25 mouse cellular contexts compared by ENCODE assay signal in genomic region chr3:142436212-142436611, GRCm38 (mm10). TPM values are rescaled to one million over a fixed set of nuclear protein-coding genes. Genes with fewer than 3 reads are reported as not detected.
"Had no signal": no experiment of that assay in that cellular context is flagged by ENCODE, and none has a peak within 500 bp of the region (broad histone marks: within the 10 kb centered on the region; RNA-seq: fewer than 3 reads in every experiment).

No protein-coding gene starts in this region.

- H3K9me3 ChIP-seq: heart, embryonic 13.5 days; heart, embryonic 15.5 days; hindbrain, embryonic 10.5 days; hindbrain, embryonic 12.5 days; intestine, embryonic 15.5 days; limb, embryonic 10.5 days; limb, embryonic 12.5 days; liver, embryonic 12.5 days had no signal

- H3K4me1 ChIP-seq: intestine, embryonic 15.5 days had no signal

- H3K27me3 ChIP-seq: heart, embryonic 13.5 days; heart, embryonic 15.5 days; hindbrain, embryonic 12.5 days; intestine, embryonic 15.5 days had no signal

- H3K36me3 ChIP-seq: heart, embryonic 13.5 days; heart, embryonic 15.5 days; hindbrain, embryonic 10.5 days; hindbrain, embryonic 12.5 days; intestine, embryonic 15.5 days; limb, embryonic 10.5 days; limb, embryonic 12.5 days; liver, embryonic 12.5 days had no signal

- ATAC-seq: hindbrain, embryonic 16.5 days; inflammation-experienced regulatory T-cells, adult 6 months; intestine, embryonic 15.5 days; intestine, postnatal 0 days; liver, embryonic 12.5 days had no signal

- H3K9ac ChIP-seq: heart, embryonic 13.5 days; heart, embryonic 15.5 days; hindbrain, embryonic 12.5 days; hindbrain, embryonic 14.5 days; intestine, embryonic 15.5 days; limb, embryonic 12.5 days; liver, embryonic 12.5 days; liver, embryonic 14.5 days had no signal

- H3K27ac ChIP-seq: heart, embryonic 15.5 days; hindbrain, embryonic 10.5 days; hindbrain, embryonic 12.5 days; hindbrain, embryonic 14.5 days; intestine, embryonic 15.5 days; layer of hippocampus, adult 2 months; left cerebral cortex, adult 2 months; limb, embryonic 10.5 days; limb, embryonic 12.5 days; liver, embryonic 12.5 days; liver, embryonic 14.5 days had no signal

- DNase-seq: gastrocnemius, postnatal 25 days; heart, adult 18-20 months; heart, postnatal 14 days; heart, postnatal 36 days; kidney, adult 18-20 months; kidney, adult 8-10 months; kidney, postnatal 10 days; kidney, postnatal 25 days had no signal

- H3K4me3 ChIP-seq: heart, embryonic 13.5 days; heart, embryonic 15.5 days; hindbrain, embryonic 10.5 days; hindbrain, embryonic 12.5 days; intestine, embryonic 15.5 days; layer of hippocampus, adult 2 months; left cerebral cortex, adult 2 months; limb, embryonic 10.5 days; limb, embryonic 12.5 days; liver, embryonic 12.5 days had no signal

- H3K4me2 ChIP-seq: heart, embryonic 13.5 days; heart, embryonic 15.5 days; hindbrain, embryonic 12.5 days; hindbrain, embryonic 14.5 days; intestine, embryonic 15.5 days; limb, embryonic 12.5 days; liver, embryonic 12.5 days had no signal

RNA-seq across cellular contexts. Expression of gene Gbp5, which starts 57.6 kb away (rescaled TPM):
- polyA plus RNA-seq: kidney, embryonic 14.5 days; kidney, embryonic 16.5 days; limb, embryonic 12.5 days had no signal
